Mouse (Mus musculus) CD4-positive helper T cell, adult 2 months (primary cell): ENCODE results near the gene Nfib.

ENCODE experiments used
- DNase-seq: peaks from one replicate; pipeline ENCODE4 v3.0.0-alpha.2; 2012; ENCODE audit warnings: low read depth, missing footprints, low spot score

The Nfib gene

GRCm38 (mm10) chr4:82466144-82466543 is 239.4 kb downstream of the Nfib start:
- DNase-seq: no peak

- no peak for DNase-seq
Observed at GRCm38 (mm10) chr4:82464051-82464632, 241.4 kb downstream of the Nfib start.

GRCm38 (mm10) chr4:82463189-82463715 is 242.3 kb downstream of the Nfib start:
- no peak for DNase-seq

- DNase-seq: no peak
Observed at GRCm38 (mm10) chr4:82461676-82462075, 243.9 kb downstream of the Nfib start.

GRCm38 (mm10) chr4:82458895-82459294 is 246.7 kb downstream of the Nfib start:
- DNase-seq: no peak

- no peak for DNase-seq
Observed at GRCm38 (mm10) chr4:82456908-82457307, 248.6 kb downstream of the Nfib start.

GRCm38 (mm10) chr4:82456323-82456713 is 249.2 kb downstream of the Nfib start:
- DNase-seq: no peak

- DNase-seq: no peak
Observed at GRCm38 (mm10) chr4:82455617-82456322, 249.8 kb downstream of the Nfib start.

- no peak for DNase-seq
Observed at GRCm38 (mm10) chr4:82454989-82455388, 250.6 kb downstream of the Nfib start.

GRCm38 (mm10) chr4:82453341-82453740 is 252.2 kb downstream of the Nfib start:
- DNase-seq: no peak

- DNase-seq: no peak
Observed at GRCm38 (mm10) chr4:82452905-82453304, 252.6 kb downstream of the Nfib start.

GRCm38 (mm10) chr4:82447061-82447671 is 258.4 kb downstream of the Nfib start:
- DNase-seq: no peak

GRCm38 (mm10) chr4:82444078-82444477 is 261.5 kb downstream of the Nfib start:
- DNase-seq: no peak

GRCm38 (mm10) chr4:82443441-82443840 is 262.1 kb downstream of the Nfib start:
- DNase-seq: no peak

- no peak for DNase-seq
Observed at GRCm38 (mm10) chr4:82443003-82443402, 262.5 kb downstream of the Nfib start.

GRCm38 (mm10) chr4:82440606-82441005 is 264.9 kb downstream of the Nfib start:
- DNase-seq: no peak

GRCm38 (mm10) chr4:82439813-82440212 is 265.7 kb downstream of the Nfib start:
- no peak for DNase-seq

- DNase-seq: no peak
Observed at GRCm38 (mm10) chr4:82438631-82439030, 266.9 kb downstream of the Nfib start.

GRCm38 (mm10) chr4:82437533-82438318 is 267.8 kb downstream of the Nfib start:
- DNase-seq: no peak

- DNase-seq: no peak
Observed at GRCm38 (mm10) chr4:82436656-82437055, 268.9 kb downstream of the Nfib start.

GRCm38 (mm10) chr4:82435716-82436115 is 269.8 kb downstream of the Nfib start:
- no peak for DNase-seq
